Mouse (Mus musculus): Measurements from ENCODE around the gene Psip1. TPM values are rescaled to one million over a fixed set of nuclear protein-coding genes. Genes with fewer than 3 reads are reported as not detected.
A peak's percentile ranks its signal among the peaks of the same experiment; 100 is the strongest.
"Not testable (repeated sequence)": the region's sequence is repeated elsewhere in the genome, so short reads cannot be mapped to it uniquely, and the experiment has no call there.

The Psip1 gene
- polyA plus RNA-seq (2014; fragmentation: Nextera tagmentation; extraction: Ambion mirVana): 120 and 125 TPM in 2 replicates

DNA sequence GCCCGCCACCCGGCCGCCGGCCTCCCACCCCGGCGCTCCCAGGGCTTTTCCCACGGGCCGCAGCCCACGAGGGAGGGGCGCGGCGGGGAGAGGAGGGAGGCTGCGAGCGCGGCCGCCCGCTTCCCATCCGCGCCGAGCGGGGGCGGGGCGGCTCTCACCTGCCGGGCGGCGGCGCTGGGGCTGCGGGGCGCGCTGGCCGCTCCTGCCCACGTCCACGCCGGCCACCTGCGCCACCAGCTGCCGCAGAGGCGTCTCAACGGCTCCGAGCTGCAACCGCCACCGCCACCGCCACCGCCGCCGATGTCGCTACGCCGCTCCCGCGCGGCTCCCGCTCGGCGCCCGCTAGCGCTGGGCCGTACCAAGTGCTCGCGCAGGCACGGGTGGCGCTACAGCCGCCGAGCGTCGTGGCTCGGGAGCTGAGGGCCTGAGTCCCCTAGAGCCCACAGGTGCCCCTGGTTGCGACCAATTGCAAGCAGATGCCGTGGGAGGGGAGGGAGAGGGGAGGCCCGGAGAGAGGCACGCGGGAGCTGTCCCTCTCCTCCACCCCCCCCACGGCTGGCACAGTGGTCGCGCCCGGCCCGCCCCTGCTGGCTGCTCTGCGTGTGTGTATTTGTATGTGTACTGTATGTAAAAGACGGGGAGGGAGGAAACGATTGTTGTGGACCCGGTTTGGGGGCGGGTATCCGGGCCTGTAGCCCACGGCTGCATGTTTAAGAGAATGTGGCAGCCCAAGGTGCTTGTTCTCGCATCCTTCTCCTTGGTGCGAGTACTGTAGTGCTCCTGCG, at the start of gene Psip1:
Gene Psip1 (minus strand): TSS at position 343 of the 785 bp plus-strand sequence.
- Histone ChIP-seq H3K27me3 (replicated peaks; ENCODE audit: control insufficient read depth, insufficient read depth, low read length) (no peaks in the 10 kb centered on the region), H3K9me3 (ENCODE audit: control insufficient read depth, low read length) (no peaks in the 10 kb centered on the region), H3K4me2 (peak within 1 kb of the TSS; percentile 84), H3K4me1 (replicated peaks; ENCODE audit: control insufficient read depth, insufficient read depth, low read length) (peaks cover 8% of the 10 kb centered on the region; the same call in 1 of the 2 replicates), H3K36me3 (ENCODE audit: control insufficient read depth, insufficient read depth, low read length) (peaks cover 7% of the 10 kb centered on the region), H3K9ac (ENCODE audit: low read depth, low read length) (peak within 1 kb of the TSS; percentile 96), H3K27ac (ENCODE audit: low read depth, low read length) (peak within 1 kb of the TSS; percentile 95), H3K4me3 (ENCODE audit: low read depth, low read length) (peak within 1 kb of the TSS; percentile 93)
- DNase-seq (ENCODE audit: low spot score): peak; percentile 89
- WGBS: under 1% methylated on average over 70 of the region's 86 CpGs
- peak; percentile 86 for ATAC-seq (replicated peaks; ENCODE audit: low FRiP score)

GRCm38 (mm10) chr4:83534024-83534423, 47.8 kb upstream of the Psip1 start:
- no peaks in the 10 kb centered on the region for H3K9me3 ChIP-seq (ENCODE audit: control insufficient read depth, low read length)
- no peak overlapping the region for H3K9ac ChIP-seq (ENCODE audit: low read depth, low read length)
- H3K4me2 ChIP-seq: no peak overlapping the region
- ATAC-seq (replicated peaks; ENCODE audit: low FRiP score): no peak
- no peak overlapping the region for H3K4me3 ChIP-seq (ENCODE audit: low read depth, low read length)
- H3K27me3 ChIP-seq (replicated peaks; ENCODE audit: control insufficient read depth, insufficient read depth, low read length): no peaks in the 10 kb centered on the region
- no peaks in the 10 kb centered on the region for H3K36me3 ChIP-seq (ENCODE audit: control insufficient read depth, insufficient read depth, low read length)
- H3K4me1 ChIP-seq (replicated peaks; ENCODE audit: control insufficient read depth, insufficient read depth, low read length): peaks cover 3% of the 10 kb centered on the region; the same call in 1 of the 2 replicates
- H3K27ac ChIP-seq (ENCODE audit: low read depth, low read length): no peak overlapping the region
- 66% methylated on average over 7 of the region's 7 CpGs for WGBS
- DNase-seq (ENCODE audit: low spot score): peak; percentile 20

- Histone ChIP-seq H3K36me3 (ENCODE audit: control insufficient read depth, insufficient read depth, low read length) (no peaks in the 10 kb centered on the region), H3K4me3 (ENCODE audit: low read depth, low read length) (no peak overlapping the region), H3K27me3 (replicated peaks; ENCODE audit: control insufficient read depth, insufficient read depth, low read length) (no peaks in the 10 kb centered on the region), H3K9ac (ENCODE audit: low read depth, low read length) (no peak overlapping the region), H3K4me1 (replicated peaks; ENCODE audit: control insufficient read depth, insufficient read depth, low read length) (peaks cover 3% of the 10 kb centered on the region; the same call in 1 of the 2 replicates), H3K4me2 (no peak overlapping the region), H3K27ac (ENCODE audit: low read depth, low read length) (no peak overlapping the region), H3K9me3 (ENCODE audit: control insufficient read depth, low read length) (no peaks in the 10 kb centered on the region)
- DNase-seq (ENCODE audit: low spot score) (peak; percentile 24), ATAC-seq (replicated peaks; ENCODE audit: low FRiP score) (peak; percentile 18; the same call in 1 of the 2 replicates)
- WGBS: 80% methylated on average over 9 of the region's 9 CpGs
These were observed 47.1 kb upstream of the Psip1 start for GRCm38 (mm10) chr4:83533168-83533911.

DNA sequence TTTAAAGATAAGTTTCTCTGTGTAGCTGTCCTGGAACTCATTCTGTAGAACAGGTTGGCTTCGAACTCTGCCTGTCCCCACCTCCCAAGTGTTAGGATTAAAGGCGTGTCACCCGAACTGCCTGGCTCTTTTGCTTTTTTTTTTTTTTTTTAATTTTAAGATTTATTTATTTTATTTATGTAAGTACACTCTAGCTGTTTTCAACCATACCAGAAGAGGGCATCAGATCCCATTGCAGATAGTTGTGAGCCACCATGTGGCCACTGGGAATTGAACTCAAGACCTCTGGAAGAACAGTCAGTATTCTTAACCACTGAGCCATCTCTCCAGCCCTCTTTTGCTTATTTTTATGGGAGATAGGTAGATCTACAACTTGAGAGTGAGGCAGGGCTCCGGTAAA, 43.8 kb upstream of the Psip1 start:
- not testable (repeated sequence) for H3K4me3 ChIP-seq (ENCODE audit: low read depth, low read length); H3K4me2 ChIP-seq; H3K9ac ChIP-seq (ENCODE audit: low read depth, low read length); H3K27me3 ChIP-seq (replicated peaks; ENCODE audit: control insufficient read depth, insufficient read depth, low read length); H3K9me3 ChIP-seq (ENCODE audit: control insufficient read depth, low read length); H3K36me3 ChIP-seq (ENCODE audit: control insufficient read depth, insufficient read depth, low read length); ATAC-seq (replicated peaks; ENCODE audit: low FRiP score); DNase-seq (ENCODE audit: low spot score); H3K27ac ChIP-seq (ENCODE audit: low read depth, low read length)
- WGBS: 90% methylated on average over 4 of the region's 4 CpGs
- H3K4me1 ChIP-seq (replicated peaks; ENCODE audit: control insufficient read depth, insufficient read depth, low read length): peaks cover 12% of the 10 kb centered on the region

DNA sequence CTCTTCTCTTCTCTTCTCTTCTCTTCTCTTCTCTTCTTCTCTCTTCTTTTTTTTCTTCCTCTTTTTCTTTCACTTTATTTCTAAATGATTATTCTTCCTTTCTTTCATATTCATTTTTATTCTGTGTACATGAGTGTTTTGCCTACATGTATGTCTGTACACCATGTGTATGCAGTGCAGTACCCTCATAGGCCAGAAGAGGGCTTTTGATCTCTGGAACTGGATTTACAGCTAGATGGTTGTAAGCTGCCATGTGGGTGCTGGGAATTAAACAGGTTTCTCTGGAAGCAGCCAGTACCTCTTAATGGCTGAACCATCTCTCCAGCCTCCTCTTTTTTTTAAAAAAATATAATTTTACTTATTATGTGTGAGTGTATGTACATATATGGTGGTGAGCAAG, 41.7 kb upstream of the Psip1 start:
- Histone ChIP-seq H3K27me3 (replicated peaks; ENCODE audit: control insufficient read depth, insufficient read depth, low read length) (no peaks in the 10 kb centered on the region), H3K4me3 (ENCODE audit: low read depth, low read length) (no peak overlapping the region), H3K9me3 (ENCODE audit: control insufficient read depth, low read length) (no peaks in the 10 kb centered on the region), H3K4me1 (replicated peaks; ENCODE audit: control insufficient read depth, insufficient read depth, low read length) (peaks cover 12% of the 10 kb centered on the region), H3K27ac (ENCODE audit: low read depth, low read length) (no peak overlapping the region), H3K4me2 (no peak overlapping the region), H3K9ac (ENCODE audit: low read depth, low read length) (no peak overlapping the region), H3K36me3 (ENCODE audit: control insufficient read depth, insufficient read depth, low read length) (no peaks in the 10 kb centered on the region)
- DNase-seq (ENCODE audit: low spot score) (peak; percentile 26), ATAC-seq (replicated peaks; ENCODE audit: low FRiP score) (no peak)

DNA sequence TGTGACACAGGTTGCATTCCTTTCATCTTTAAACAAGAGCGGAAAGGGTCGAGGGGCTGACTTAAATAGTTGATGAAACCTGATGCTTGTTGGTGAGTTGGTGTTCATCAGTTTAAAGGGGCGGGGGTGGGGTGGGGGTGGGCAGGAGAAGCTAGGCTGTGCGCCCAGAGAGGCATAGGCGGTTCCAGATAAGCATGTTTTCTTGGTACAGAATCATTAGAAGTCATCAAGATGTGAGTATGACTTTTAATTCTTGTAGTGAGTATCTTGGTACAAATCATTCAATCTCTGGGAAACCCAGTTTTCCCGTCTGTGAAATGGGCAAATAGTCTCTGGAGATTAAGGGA, 40.7 kb upstream of the Psip1 start:
- DNase-seq (ENCODE audit: low spot score): peak; percentile 33
- Histone ChIP-seq H3K27me3 (replicated peaks; ENCODE audit: control insufficient read depth, insufficient read depth, low read length) (no peaks in the 10 kb centered on the region), H3K4me2 (peak overlapping the region; percentile 87)

DNA sequence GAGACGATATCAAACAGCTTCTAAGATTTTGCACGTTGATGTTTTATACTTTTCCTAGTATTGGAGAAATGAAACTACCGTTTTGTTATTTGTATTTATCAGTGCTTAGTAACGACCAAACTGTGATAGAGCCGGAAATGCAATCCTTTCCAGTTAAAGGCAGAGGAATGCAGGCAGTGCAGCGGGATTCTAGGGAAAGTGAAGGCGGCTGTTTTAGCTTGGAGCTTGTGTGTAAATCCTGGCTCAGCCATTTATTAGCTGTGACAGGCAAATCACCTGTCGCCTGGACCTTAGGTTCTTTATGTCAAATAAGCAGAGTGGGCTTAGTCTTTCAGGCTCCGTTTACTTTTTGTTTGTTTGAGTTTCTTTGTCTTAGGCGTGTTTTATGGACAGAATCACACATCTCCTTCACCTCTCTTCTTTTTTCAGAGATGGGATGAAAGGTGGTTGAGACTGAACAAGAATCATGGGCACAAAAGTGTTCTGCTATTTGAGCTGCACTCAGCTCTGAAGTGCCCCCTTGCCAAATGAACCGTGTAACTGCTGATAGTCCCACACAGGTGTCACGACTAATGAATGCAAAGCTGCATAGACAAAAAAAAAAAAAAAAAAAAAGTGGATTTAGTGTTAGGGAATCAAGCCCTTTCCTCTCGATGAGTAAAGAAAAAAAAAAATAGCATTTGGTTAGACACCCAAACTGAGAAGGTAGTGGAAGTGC, 40.2 kb upstream of the Psip1 start:
- peak; percentile 28 for DNase-seq (ENCODE audit: low spot score)
- H3K4me1 ChIP-seq (replicated peaks; ENCODE audit: control insufficient read depth, insufficient read depth, low read length): peaks cover 12% of the 10 kb centered on the region
- H3K4me2 ChIP-seq: peak overlapping the region; percentile 87
- peak overlapping the region; percentile 89 for H3K4me3 ChIP-seq (ENCODE audit: low read depth, low read length)
- H3K27me3 ChIP-seq (replicated peaks; ENCODE audit: control insufficient read depth, insufficient read depth, low read length): no peaks in the 10 kb centered on the region
- H3K9me3 ChIP-seq (ENCODE audit: control insufficient read depth, low read length): no peaks in the 10 kb centered on the region
- no peak for ATAC-seq (replicated peaks; ENCODE audit: low FRiP score)
- H3K27ac ChIP-seq (ENCODE audit: low read depth, low read length): peak overlapping the region; percentile 45; the same call in 1 of the 2 replicates
- WGBS: 16% methylated on average over 13 of the region's 13 CpGs
- peak overlapping the region; percentile 53 for H3K9ac ChIP-seq (ENCODE audit: low read depth, low read length)
- H3K36me3 ChIP-seq (ENCODE audit: control insufficient read depth, insufficient read depth, low read length): no peaks in the 10 kb centered on the region

More for the DNA sequence above, 40.7 kb upstream of the Psip1 start:
- Histone ChIP-seq H3K4me3 (ENCODE audit: low read depth, low read length) (no peak overlapping the region), H3K4me1 (replicated peaks; ENCODE audit: control insufficient read depth, insufficient read depth, low read length) (peaks cover 12% of the 10 kb centered on the region), H3K9me3 (ENCODE audit: control insufficient read depth, low read length) (no peaks in the 10 kb centered on the region), H3K9ac (ENCODE audit: low read depth, low read length) (no peak overlapping the region), H3K36me3 (ENCODE audit: control insufficient read depth, insufficient read depth, low read length) (no peaks in the 10 kb centered on the region), H3K27ac (ENCODE audit: low read depth, low read length) (peak overlapping the region; percentile 48; the same call in 1 of the 2 replicates)
- ATAC-seq (replicated peaks; ENCODE audit: low FRiP score): no peak
- WGBS: 52% methylated on average over 6 of the region's 6 CpGs

DNA sequence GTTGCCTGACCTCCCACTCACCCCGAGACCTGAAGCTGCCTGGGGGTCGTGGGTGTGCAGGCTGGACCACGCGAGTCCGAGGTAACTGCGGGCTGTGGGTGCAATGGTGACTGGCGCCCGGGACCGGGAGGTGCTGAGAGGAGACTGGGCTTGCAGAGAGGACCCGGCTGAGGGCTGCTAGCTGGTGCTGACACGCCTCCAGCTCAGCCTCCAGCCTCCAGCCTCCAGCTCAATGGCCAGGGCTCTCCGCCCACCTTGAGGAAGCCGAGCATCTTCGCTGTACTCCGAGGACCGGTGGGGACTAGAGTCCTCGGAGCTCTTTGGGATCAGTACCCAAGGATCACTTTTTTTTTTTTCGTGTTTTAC, 39.4 kb upstream of the Psip1 start:
- Histone ChIP-seq H3K27ac (ENCODE audit: low read depth, low read length) (peak overlapping the region; percentile 91), H3K4me1 (replicated peaks; ENCODE audit: control insufficient read depth, insufficient read depth, low read length) (peaks cover 12% of the 10 kb centered on the region), H3K27me3 (replicated peaks; ENCODE audit: control insufficient read depth, insufficient read depth, low read length) (no peaks in the 10 kb centered on the region), H3K36me3 (ENCODE audit: control insufficient read depth, insufficient read depth, low read length) (no peaks in the 10 kb centered on the region), H3K4me2 (peak overlapping the region; percentile 87), H3K4me3 (ENCODE audit: low read depth, low read length) (peak overlapping the region; percentile 89), H3K9me3 (ENCODE audit: control insufficient read depth, low read length) (no peaks in the 10 kb centered on the region), H3K9ac (ENCODE audit: low read depth, low read length) (peak overlapping the region; percentile 90)
- under 1% methylated on average over 18 of the region's 18 CpGs for WGBS
- ATAC-seq (replicated peaks; ENCODE audit: low FRiP score): peak; percentile 73
- no peak for DNase-seq (ENCODE audit: low spot score)
